Mouse (Mus musculus) MEL (cell line): ENCODE measurements around the gene Uaca. TPM values are rescaled to one million over a fixed set of nuclear protein-coding genes. Genes with fewer than 3 reads are reported as not detected.

Experiments
- DNase-seq: peaks from one replicate; pipeline ENCODE4 v3.0.0; 2011; ENCODE audit warnings: low read depth, low spot score
- H3K27ac ChIP-seq: 2 replicates; pipeline ENCODE4 v1.5.1; 2012; ENCODE audit warnings: low read depth, mild to moderate bottlenecking, control low read depth, low read length, moderate library complexity; ENCODE audit not compliant: control insufficient read depth
- H3K27me3 ChIP-seq, 2 experiments: fragments of 150-350 bp in 1 of 2; sonication (generic) in 1 of 2; 2 replicates each; pipeline ENCODE4 v1.6.1; 2012; ENCODE audit warnings: low read length in 2 of 2, mild to moderate bottlenecking in 2 of 2, improper control_type of control experiment in 1 of 2, moderate library complexity in 1 of 2; ENCODE audit not compliant: insufficient read depth in 2 of 2, control insufficient read depth in 1 of 2
- H3K36me3 ChIP-seq, 2 experiments: 2 replicates each; pipeline ENCODE4 v1.6.1; 2012 to 2014; ENCODE audit warnings: low read length in 2 of 2, improper control_type of control experiment in 1 of 2, inconsistent platforms in 1 of 2, mild to moderate bottlenecking in 1 of 2; ENCODE audit not compliant: insufficient read depth in 2 of 2, control insufficient read depth in 1 of 2
- H3K4me1 ChIP-seq, 2 experiments: fragments of 150-350 bp in 1 of 2; sonication (generic) in 1 of 2; 2 replicates each; pipeline ENCODE4 v1.6.1; 2012; ENCODE audit warnings: low read length in 2 of 2, improper control_type of control experiment in 1 of 2, mild to moderate bottlenecking in 1 of 2; ENCODE audit not compliant: insufficient read depth in 2 of 2, control insufficient read depth in 1 of 2
- H3K4me3 ChIP-seq, 2 experiments: fragments of 150-350 bp in 1 of 2; sonication (generic) in 1 of 2; 2 replicates each; pipeline ENCODE4 v1.5.1; 2012; ENCODE audit warnings: low read depth in 2 of 2, low read length in 2 of 2, mild to moderate bottlenecking in 2 of 2, moderate library complexity in 2 of 2, control low read depth in 1 of 2, improper control_type of control experiment in 1 of 2; ENCODE audit not compliant: control insufficient read depth in 1 of 2, insufficient read depth in 1 of 2
- H3K79me2 ChIP-seq: 2 replicates; pipeline ENCODE4 v1.6.1; 2012; ENCODE audit warnings: mild to moderate bottlenecking, low read length, moderate library complexity; ENCODE audit not compliant: control insufficient read depth, poor library complexity, insufficient read depth
- H3K9ac ChIP-seq: 2 replicates; pipeline ENCODE4 v1.6.1; 2012; ENCODE audit warnings: low read depth, mild to moderate bottlenecking, control low read depth, low read length, moderate library complexity; ENCODE audit not compliant: control insufficient read depth, poor library complexity, severe bottlenecking
- H3K9me3 ChIP-seq: fragments of 150-350 bp; sonication (generic); replicated peaks from 2 replicates; pipeline ENCODE4 v1.6.1; 2012; ENCODE audit warnings: mild to moderate bottlenecking, low read length, improper control_type of control experiment, moderate library complexity; ENCODE audit not compliant: insufficient read depth
- BHLHE40 ChIP-seq: IDR thresholded peaks from 2 replicates; pipeline ENCODE4 v1.6.1; 2012; ENCODE audit warnings: low read depth, mild to moderate bottlenecking, inconsistent platforms, low read length, improper control_type of control experiment, borderline replicate concordance
- E2F4 ChIP-seq: IDR thresholded peaks from 2 replicates; pipeline ENCODE4 v1.6.1; 2011; ENCODE audit warnings: low read depth, low read length, improper control_type of control experiment, borderline replicate concordance
- ELF1 ChIP-seq: IDR thresholded peaks from 2 replicates; pipeline ENCODE4 v1.6.1; 2014; ENCODE audit warnings: low read depth, mild to moderate bottlenecking, inconsistent platforms, low read length, improper control_type of control experiment, moderate library complexity
- ETS1 ChIP-seq: IDR thresholded peaks from 2 replicates; pipeline ENCODE4 v1.6.1; 2012; ENCODE audit warnings: low read depth, mild to moderate bottlenecking, inconsistent platforms, low read length, improper control_type of control experiment, moderate library complexity
- HCFC1 ChIP-seq: IDR thresholded peaks from 2 replicates; pipeline ENCODE4 v1.6.1; 2012; ENCODE audit warnings: low read depth, mild to moderate bottlenecking, inconsistent platforms, low read length, improper control_type of control experiment, moderate library complexity
- KAT2A ChIP-seq: conservative IDR thresholded peaks from 2 replicates; pipeline ENCODE4 v1.6.1; 2012; ENCODE audit warnings: low read depth, low read length, improper control_type of control experiment, inconsistent platforms
- MAFK ChIP-seq: IDR thresholded peaks from 2 replicates; pipeline ENCODE4 v1.6.1; 2011; ENCODE audit warnings: low read depth, mild to moderate bottlenecking, low read length, improper control_type of control experiment, borderline replicate concordance
- MAX ChIP-seq: IDR thresholded peaks from 2 replicates; pipeline ENCODE4 v1.6.1; 2011; ENCODE audit warnings: low read length, improper control_type of control experiment
- MAZ ChIP-seq: IDR thresholded peaks from 2 replicates; pipeline ENCODE4 v1.6.1; 2012; ENCODE audit warnings: low read depth, mild to moderate bottlenecking, inconsistent platforms, low read length, improper control_type of control experiment
- NRF1 ChIP-seq: IDR thresholded peaks from 2 replicates; pipeline ENCODE4 v1.6.1; 2014; ENCODE audit warnings: low read depth, mild to moderate bottlenecking, inconsistent platforms, low read length, improper control_type of control experiment, moderate library complexity; ENCODE audit not compliant: poor library complexity, insufficient read depth, severe bottlenecking
- POLR2A ChIP-seq, 2 experiments: IDR thresholded peaks; 2 replicates each; pipeline ENCODE4 v1.6.1; 2011 to 2012; ENCODE audit warnings: low read length in 2 of 2, mild to moderate bottlenecking in 2 of 2, control low read depth in 1 of 2, improper control_type of control experiment in 1 of 2, low read depth in 1 of 2, moderate library complexity in 1 of 2; ENCODE audit not compliant: control insufficient read depth in 1 of 2, insufficient read depth in 1 of 2, poor library complexity in 1 of 2
- RAD21 ChIP-seq: IDR thresholded peaks from 2 replicates; pipeline ENCODE4 v1.6.1; 2011; ENCODE audit warnings: mild to moderate bottlenecking, low read depth, low read length, improper control_type of control experiment
- RCOR1 ChIP-seq: IDR thresholded peaks from 2 replicates; pipeline ENCODE4 v1.6.1; 2012; ENCODE audit warnings: low read depth, mild to moderate bottlenecking, inconsistent platforms, low read length, improper control_type of control experiment
- SIN3A ChIP-seq: IDR thresholded peaks from 2 replicates; pipeline ENCODE4 v1.6.1; 2012; ENCODE audit warnings: low read length, improper control_type of control experiment, inconsistent platforms
- SMC3 ChIP-seq: IDR thresholded peaks from 2 replicates; pipeline ENCODE4 v1.6.1; 2011; ENCODE audit warnings: low read depth, low read length, improper control_type of control experiment
- TCF12 ChIP-seq: IDR thresholded peaks from 2 replicates; pipeline ENCODE4 v1.6.1; 2014; ENCODE audit warnings: low read depth, mild to moderate bottlenecking, inconsistent platforms, low read length, improper control_type of control experiment, moderate library complexity
- UBTF ChIP-seq: IDR thresholded peaks from 2 replicates; pipeline ENCODE4 v1.6.1; 2012; ENCODE audit warnings: low read depth, mild to moderate bottlenecking, inconsistent platforms, low read length, improper control_type of control experiment, moderate library complexity, borderline replicate concordance; ENCODE audit not compliant: insufficient read depth
- USF1 ChIP-seq: IDR thresholded peaks from 2 replicates; pipeline ENCODE4 v1.6.1; 2014; ENCODE audit warnings: low read depth, mild to moderate bottlenecking, inconsistent platforms, low read length, improper control_type of control experiment, moderate library complexity
- ZKSCAN1 ChIP-seq: IDR thresholded peaks from 2 replicates; pipeline ENCODE4 v1.6.1; 2012; ENCODE audit warnings: low read depth, mild to moderate bottlenecking, inconsistent platforms, low read length, improper control_type of control experiment, moderate library complexity
- ZMIZ1 ChIP-seq: IDR thresholded peaks from 2 replicates; pipeline ENCODE4 v1.6.1; 2012; ENCODE audit warnings: low read depth, mild to moderate bottlenecking, inconsistent platforms, low read length, improper control_type of control experiment, moderate library complexity
- ZNF384 ChIP-seq: IDR thresholded peaks from 2 replicates; pipeline ENCODE4 v1.6.1; 2012; ENCODE audit warnings: low read depth, mild to moderate bottlenecking, inconsistent platforms, low read length, improper control_type of control experiment
- polyA plus RNA-seq, 2 experiments: library from polyadenylated mRNA; stranded (reverse) in 1 of 2; unstranded in 1 of 2; fragments of >175 nt in 1 of 2; fragments of >200 nt in 1 of 2; gene quantifications; 2 replicates each; pipeline versions ENCODE4 v1.2.1 to v1.2.4; 2012; ENCODE audit warnings: low replicate concordance in 2 of 2, low read depth in 1 of 2; ENCODE audit not compliant: insufficient read length in 2 of 2, insufficient read depth in 1 of 2, missing spikeins in 1 of 2
- total RNA-seq: library from RNA; depleted of rRNA; stranded (reverse); fragments of 300-350 nt; gene quantifications from 2 replicates; pipeline ENCODE4 v1.2.3, GENCODE M21; 2012

Uaca gene
- total and polyA plus RNA-seq, 3 experiments = 10.9 to 11.4 TPM; not detected in 1

DNA sequence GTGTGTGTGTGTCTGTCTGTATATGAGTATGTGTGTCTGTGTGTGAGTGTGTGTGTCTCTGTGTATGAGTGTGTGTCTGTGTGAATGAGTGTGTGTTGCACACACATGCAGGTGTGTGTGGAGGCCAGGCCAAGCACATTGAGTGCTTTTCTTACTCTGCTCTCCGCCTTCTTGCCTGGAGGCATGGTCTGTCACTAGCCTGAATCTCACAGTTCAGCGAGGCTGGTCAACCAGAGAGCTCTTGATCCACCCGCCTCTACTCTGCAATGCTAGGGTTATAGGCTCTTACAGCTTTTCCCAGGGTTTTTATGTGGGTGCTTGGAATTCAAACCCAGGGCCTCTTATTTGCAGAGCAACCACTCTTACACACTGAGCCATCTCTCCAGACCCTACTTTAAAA lies 84.3 kb downstream of the Uaca start:
- no peaks in the 10 kb centered on the region for H3K9me3 ChIP-seq
- no peak for DNase-seq
- TF ChIP-seq NRF1 (no peak), HCFC1 (no peak), POLR2A (IDR thresholded peaks at IDR 0.05; ENCODE audit: control insufficient read depth in 1 of 2, insufficient read depth in 1 of 2, low read depth in 1 of 2, low read length in 2 of 2, poor library complexity in 1 of 2) (no peak), BHLHE40 (no peak), ZKSCAN1 (no peak), MAX (no peak), TCF12 (no peak), ELF1 (no peak), SIN3A (no peak), SMC3 (no peak), MAZ (no peak), USF1 (no peak), E2F4 (no peak), ZMIZ1 (no peak), UBTF (no peak)
- H3K36me3 ChIP-seq = peaks cover 0 to 1% of the 10 kb centered on the region in 2 experiments; a peak in 2 of 4 replicates
- H3K27ac ChIP-seq = no peak overlapping the region
- no peak overlapping the region for H3K9ac ChIP-seq
- H3K27me3 ChIP-seq = no peaks in the 10 kb centered on the region
- H3K79me2 ChIP-seq = peaks cover 3% of the 10 kb centered on the region; the same call in 1 of the 2 replicates
- H3K4me1 ChIP-seq = peaks cover 0 to 4% of the 10 kb centered on the region in 2 experiments; a peak in 1 of 4 replicates
- no peak overlapping the region for H3K4me3 ChIP-seq

DNA sequence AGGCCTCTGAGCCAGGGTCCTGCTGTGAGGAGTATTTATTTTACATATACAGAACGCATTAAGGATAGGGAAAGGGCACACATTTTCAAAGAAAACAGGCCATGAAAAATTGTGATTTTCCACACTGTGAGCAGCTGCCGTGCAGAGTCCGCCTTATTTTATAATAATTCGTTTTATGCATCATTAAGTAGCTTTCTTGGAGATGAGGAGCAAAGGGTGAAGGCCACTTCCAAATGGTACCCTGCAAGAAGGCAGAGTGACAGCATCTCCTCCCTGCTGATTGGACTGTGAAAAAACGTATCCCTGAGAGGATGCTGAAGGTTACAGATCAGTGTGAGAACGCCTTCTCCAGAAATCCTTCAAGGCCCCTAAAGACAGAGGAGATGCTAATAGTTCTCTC lies 90.8 kb downstream of the Uaca start:
- no peak for DNase-seq
- H3K4me3 ChIP-seq = no peak overlapping the region
- TF ChIP-seq MAX (no peak), KAT2A (no peak), MAFK (no peak), HCFC1 (no peak), RCOR1 (no peak), MAZ (no peak), E2F4 (no peak), ETS1 (no peak), ZNF384 (no peak), RAD21 (no peak)
- TF ChIP-seq, all 39 proteins: peak for 0
- Histone ChIP-seq H3K79me2 (no peaks in the 10 kb centered on the region), H3K9me3 (no peaks in the 10 kb centered on the region), H3K36me3 (no peaks in the 10 kb centered on the region), H3K27ac (no peak overlapping the region), H3K4me1 (no peaks in the 10 kb centered on the region), H3K27me3 (no peaks in the 10 kb centered on the region), H3K9ac (no peak overlapping the region)
